Mouse (Mus musculus) C3H10T1/2 (cell line): ENCODE measurements around the gene Znhit1. TPM values are rescaled to one million over a fixed set of nuclear protein-coding genes. Genes with fewer than 3 reads are reported as not detected.

ENCODE experiments used
- polyA plus RNA-seq, 2 experiments: library from polyadenylated mRNA; unstranded; fragments of >200 nt; fragmentation: generic; extraction: Trizol; gene quantifications; one replicate each; pipeline ENCODE4 v1.2.1; 2012; ENCODE audit warnings: missing spikeins in 2 of 2

The Znhit1 gene
- 100 to 1,000 TPM; 105 to 169 TPM for polyA plus RNA-seq

GRCm38 (mm10) chr5:136987934-136988271, at the start of gene Znhit1:
Znhit1 (minus strand) TSS chr5:136988021.

DNA sequence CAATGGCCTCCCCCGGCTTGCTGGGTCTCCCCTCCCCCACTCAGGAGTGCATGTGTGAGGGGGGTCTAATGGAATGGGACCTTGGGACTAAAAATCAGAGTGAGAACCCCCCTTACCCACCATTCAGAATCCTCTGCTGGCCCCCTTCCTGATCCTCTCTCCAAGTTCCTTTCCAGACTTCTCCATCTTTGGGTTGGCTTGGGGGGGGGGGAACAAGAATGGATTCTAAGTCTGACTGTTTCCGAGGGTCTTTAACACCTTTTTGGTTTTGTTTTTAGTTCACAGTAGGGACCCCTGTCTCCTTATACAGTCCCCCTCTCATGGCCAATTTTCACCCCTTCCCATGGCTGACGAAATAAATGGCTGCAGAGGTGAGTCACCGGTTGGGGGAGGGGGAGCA, 38.3 kb upstream of the Znhit1 start, which contains the start of gene Vgf:
Gene Vgf (plus strand): TSS at position 301 of the 400 bp plus-strand sequence.

GRCm38 (mm10) chr5:136986695-136987137, 1.1 kb downstream of the Znhit1 start, which contains the start of gene Plod3:
Plod3 (plus strand) TSS chr5:136987019.

DNA sequence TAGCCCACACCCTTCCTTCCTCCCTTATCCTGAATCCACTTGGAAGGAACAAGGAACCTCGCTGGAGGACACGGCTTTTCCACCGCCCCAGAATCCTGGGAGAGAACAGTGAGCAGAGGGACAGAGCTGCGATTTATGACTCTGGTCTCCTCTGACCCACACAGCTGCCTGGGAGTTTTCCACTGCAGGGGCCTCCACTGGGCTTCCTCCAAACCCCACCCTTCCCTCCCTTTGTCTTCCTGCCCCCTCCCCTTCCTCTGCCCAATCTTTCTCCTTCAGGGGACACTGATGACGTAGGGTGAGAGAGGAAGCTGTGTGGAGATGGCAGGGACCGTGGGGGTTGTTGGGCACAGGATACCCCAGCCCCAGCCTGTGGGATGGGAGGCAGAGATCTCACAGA, 21.5 kb downstream of the Znhit1 start, which contains the start of gene Cldn15:
Gene Cldn15 (plus strand): TSS at position 286 of the 400 bp plus-strand sequence.

DNA sequence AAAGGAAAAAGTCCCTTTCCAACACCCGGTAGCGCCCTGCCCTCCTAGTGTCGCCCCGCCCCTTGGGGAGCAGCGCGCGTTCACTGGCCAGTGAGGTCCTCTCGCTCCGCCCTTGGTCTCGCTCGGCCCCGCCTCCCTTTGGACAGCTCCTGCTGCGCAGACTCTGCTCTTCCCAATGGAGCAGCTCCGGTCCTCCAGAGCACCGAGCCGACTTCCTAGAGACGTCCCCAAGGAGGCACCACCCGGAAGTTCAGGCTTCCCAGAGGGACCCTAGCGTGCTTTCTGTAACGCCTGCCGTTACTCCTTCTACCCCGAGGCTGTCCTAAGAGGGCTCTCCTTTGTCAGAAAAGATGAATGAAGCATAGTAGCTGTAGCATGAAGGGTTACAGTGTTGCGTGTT, 34.8 kb downstream of the Znhit1 start, which contains the start of gene Fis1:
Gene Fis1 (plus strand): TSS at position 261 of the 400 bp plus-strand sequence.

Other genes starting within 250 kb of the Znhit1 start
- gene Col26a1, start 104.8 kb downstream of the Znhit1 start, polyA plus RNA-seq = under 1 TPM in 1 of 2 experiments, not detected in 1; 0.71 TPM
- gene Ift22, start 79.9 kb downstream of the Znhit1 start, polyA plus RNA-seq = 10 to 100 TPM; 62.7 to 70.5 TPM
- gene Fis1, start 34.7 kb downstream of the Znhit1 start, polyA plus RNA-seq = 100 to 1,000 TPM; 331 to 358 TPM
- under 1 TPM; 0.13 to 0.53 TPM for gene Cldn15, start 21.4 kb downstream of the Znhit1 start, polyA plus RNA-seq
- 100 to 1,000 TPM in 1 of 2 experiments, 10 to 100 TPM in 1; 67.6 to 114 TPM for gene Plod3, start 1.0 kb downstream of the Znhit1 start, polyA plus RNA-seq
- under 1 TPM; 0.06 to 0.27 TPM for gene Vgf, start 38.4 kb upstream of the Znhit1 start, polyA plus RNA-seq
- 100 to 1,000 TPM; 195 to 337 TPM for gene Ap1s1, start 58.1 kb upstream of the Znhit1 start, polyA plus RNA-seq
- 1 to 10 TPM; 2.4 to 9.3 TPM for gene Serpine1, start 84.2 kb upstream of the Znhit1 start, polyA plus RNA-seq
- 1 to 10 TPM in 1 of 2 experiments, under 1 TPM in 1; 0.49 to 8.3 TPM for gene Trim56, start 128.2 kb upstream of the Znhit1 start, polyA plus RNA-seq
- gene Muc3, start 161.3 kb upstream of the Znhit1 start, polyA plus RNA-seq = not detected
- gene Muc3a, start 224.4 kb upstream of the Znhit1 start, polyA plus RNA-seq = not detected